Mouse (Mus musculus) bone marrow macrophage, adult 2 months (primary cell): ENCODE results near the gene Fndc8. TPM values are rescaled to one million over a fixed set of nuclear protein-coding genes. Genes with fewer than 3 reads are reported as not detected.
A peak's percentile ranks its signal among the peaks of the same experiment; 100 is the strongest.
"Not testable (repeated sequence)": the region's sequence is repeated elsewhere in the genome, so short reads cannot be mapped to it uniquely, and the experiment has no call there.

Source experiments
- H3K27ac ChIP-seq: 2 replicates; pipeline ENCODE4 v1.5.1; 2012; ENCODE audit warnings: low read depth, low read length; ENCODE audit not compliant: insufficient read depth
- H3K4me1 ChIP-seq: 2 replicates; pipeline ENCODE4 v1.6.1; 2012; ENCODE audit warnings: low read length; ENCODE audit not compliant: control insufficient read depth, insufficient read depth
- H3K4me3 ChIP-seq: 2 replicates; pipeline ENCODE4 v1.5.1; 2012; ENCODE audit warnings: mild to moderate bottlenecking, low read length, moderate library complexity; ENCODE audit not compliant: insufficient read depth
- CTCF ChIP-seq: IDR thresholded peaks from 2 replicates; pipeline ENCODE4 v1.5.1; 2012; ENCODE audit warnings: low read depth, mild to moderate bottlenecking, low read length, moderate library complexity
- POLR2A ChIP-seq: IDR thresholded peaks from 2 replicates; pipeline ENCODE4 v1.6.1; 2012; ENCODE audit warnings: mild to moderate bottlenecking, low read depth, low read length, borderline replicate concordance
- polyA plus RNA-seq: library from polyadenylated mRNA; stranded (reverse); fragments of >200 nt; gene quantifications from 2 replicates; pipeline ENCODE4 v1.2.4, GENCODE M21; 2012; ENCODE audit not compliant: missing spikeins, insufficient read depth, insufficient read length

Fndc8 gene
- polyA plus RNA-seq, 1 experiment = not detected

GRCm38 (mm10) chr11:82929633-82929950 is 37.7 kb downstream of the Fndc8 start:
- TF ChIP-seq POLR2A (no peak), CTCF (no peak)
- no peak overlapping the region for H3K4me3 ChIP-seq

GRCm38 (mm10) chr11:82930391-82930955 is 38.5 kb downstream of the Fndc8 start:
- not testable (repeated sequence) for H3K27ac ChIP-seq, H3K4me1 ChIP-seq, H3K4me3 ChIP-seq

More at GRCm38 (mm10) chr11:82929633-82929950, 37.7 kb downstream of the Fndc8 start:
- Histone ChIP-seq H3K4me1 (no peaks in the 10 kb centered on the region; the same call in 1 of the 2 replicates), H3K27ac (no peak overlapping the region)

GRCm38 (mm10) chr11:82931161-82931560 is 39.2 kb downstream of the Fndc8 start:
- H3K4me1 ChIP-seq, H3K27ac ChIP-seq: not testable (repeated sequence)
- H3K4me3 ChIP-seq = peak overlapping the region; percentile 51; the same call in 1 of the 2 replicates

- H3K4me1 ChIP-seq, H3K27ac ChIP-seq: not testable (repeated sequence)
- H3K4me3 ChIP-seq = peak overlapping the region; percentile 51
Measured at GRCm38 (mm10) chr11:82931671-82932450, 39.9 kb downstream of the Fndc8 start.

GRCm38 (mm10) chr11:82933186-82933585 is 41.3 kb downstream of the Fndc8 start:
- TF ChIP-seq POLR2A (no peak), CTCF (no peak)
- peak overlapping the region; percentile 51 for H3K4me3 ChIP-seq
- H3K27ac ChIP-seq = no peak overlapping the region
- no peaks in the 10 kb centered on the region; the same call in 1 of the 2 replicates for H3K4me1 ChIP-seq

GRCm38 (mm10) chr11:82943336-82943735 is 51.4 kb downstream of the Fndc8 start:
- TF ChIP-seq CTCF (no peak), POLR2A (no peak)
- H3K4me1 ChIP-seq = no peaks in the 10 kb centered on the region
- no peak overlapping the region for H3K4me3 ChIP-seq

GRCm38 (mm10) chr11:82945636-82946035 is 53.7 kb downstream of the Fndc8 start:
- no peak for TF ChIP-seq CTCF
- no peak for TF ChIP-seq POLR2A

More at GRCm38 (mm10) chr11:82943336-82943735, 51.4 kb downstream of the Fndc8 start:
- no peak overlapping the region for H3K27ac ChIP-seq

GRCm38 (mm10) chr11:82947457-82947856 is 55.5 kb downstream of the Fndc8 start:
- no peak overlapping the region for H3K27ac ChIP-seq
- TF ChIP-seq POLR2A (no peak), CTCF (no peak)
- H3K4me3 ChIP-seq = no peak overlapping the region
- H3K4me1 ChIP-seq = no peaks in the 10 kb centered on the region

More at GRCm38 (mm10) chr11:82945636-82946035, 53.7 kb downstream of the Fndc8 start:
- no peak overlapping the region for H3K4me3 ChIP-seq
- H3K4me1 ChIP-seq = no peaks in the 10 kb centered on the region
- H3K27ac ChIP-seq = no peak overlapping the region

- H3K4me3 ChIP-seq = no peak overlapping the region
- TF ChIP-seq POLR2A = no peak
- no peak for TF ChIP-seq CTCF
- no peak overlapping the region for H3K27ac ChIP-seq
- H3K4me1 ChIP-seq = peaks cover 9% of the 10 kb centered on the region
Measured at GRCm38 (mm10) chr11:82949036-82949435, 57.1 kb downstream of the Fndc8 start.

Other genes starting within 250 kb of the Fndc8 start
- 0.51 and 0.60 TPM in 2 replicates for gene Cct6b, start 127.8 kb upstream of the Fndc8 start, polyA plus RNA-seq
- gene Zfp830, start 127.8 kb upstream of the Fndc8 start, polyA plus RNA-seq = 20.4 and 23.4 TPM in 2 replicates
- gene Lig3, start 111.0 kb upstream of the Fndc8 start, polyA plus RNA-seq = 6.6 and 9.0 TPM in 2 replicates
- gene Rffl, start 20.9 kb upstream of the Fndc8 start, polyA plus RNA-seq = 11.7 and 12.7 TPM in 2 replicates
- gene Rad51d, start 1.5 kb upstream of the Fndc8 start, polyA plus RNA-seq = 14.8 and 16.4 TPM in 2 replicates
- 3.8 and 10.3 TPM in 2 replicates for gene Nle1, start 16.3 kb downstream of the Fndc8 start, polyA plus RNA-seq
- not detected in 2 replicates for gene Unc45b, start 18.4 kb downstream of the Fndc8 start, polyA plus RNA-seq
- 97.8 and 116 TPM in 2 replicates for gene Slfn5, start 59.2 kb downstream of the Fndc8 start, polyA plus RNA-seq
- 19.8 and 21.1 TPM in 2 replicates for gene Slfn9, start 99.7 kb downstream of the Fndc8 start, polyA plus RNA-seq
- 63.6 and 69.5 TPM in 2 replicates for gene Slfn8, start 128.7 kb downstream of the Fndc8 start, polyA plus RNA-seq
- 346 and 355 TPM in 2 replicates for gene Slfn2, start 173.0 kb downstream of the Fndc8 start, polyA plus RNA-seq
- 12.5 and 15.4 TPM in 2 replicates for gene Slfn1, start 224.7 kb downstream of the Fndc8 start, polyA plus RNA-seq